Mouse (Mus musculus) lung, postnatal 0 days (tissue): ENCODE results near the gene Gm11236. TPM values are rescaled to one million over a fixed set of nuclear protein-coding genes. Genes with fewer than 3 reads are reported as not detected.
"Not testable (repeated sequence)": the region's sequence is repeated elsewhere in the genome, so short reads cannot be mapped to it uniquely, and the experiment has no call there.

ENCODE experiments used
- ATAC-seq: fragments of 200-750 bp; cut with Nextera tagmentation; 2 replicates; pipeline ENCODE4 v1.8.0; 2017; ENCODE audit warnings: moderate library complexity
- DNase-seq: peaks from one replicate; pipeline ENCODE4 v3.0.0-alpha.2; 2016; ENCODE audit warnings: low spot score
- H3K27ac ChIP-seq: fragments of 300-500 bp; sonication (generic); 2 replicates; pipeline ENCODE4 v1.5.1; 2014; ENCODE audit warnings: antibody characterized with exemption, mild to moderate bottlenecking, low read length, mixed read lengths
- H3K27me3 ChIP-seq: fragments of 300-500 bp; sonication (generic); replicated peaks from 2 replicates; pipeline ENCODE4 v1.6.1; 2014; ENCODE audit warnings: low read length, mixed read lengths; ENCODE audit not compliant: insufficient read depth
- H3K36me3 ChIP-seq: fragments of 300-500 bp; sonication (generic); 2 replicates; pipeline ENCODE4 v1.6.1; 2014; ENCODE audit warnings: low read length, mixed read lengths; ENCODE audit not compliant: insufficient read depth
- H3K4me1 ChIP-seq: fragments of 300-500 bp; sonication (generic); 2 replicates; pipeline ENCODE4 v1.6.1; 2014; ENCODE audit warnings: antibody characterized with exemption, low read depth, low read length, mixed read lengths; ENCODE audit not compliant: insufficient read depth
- H3K4me2 ChIP-seq: fragments of 300-500 bp; sonication (generic); replicated peaks from 2 replicates; pipeline ENCODE4 v1.6.1; 2014; ENCODE audit warnings: low read depth, mild to moderate bottlenecking, low read length, moderate library complexity, mixed read lengths
- H3K4me3 ChIP-seq: fragments of 300-500 bp; sonication (generic); 2 replicates; pipeline ENCODE4 v1.5.1; 2014; ENCODE audit warnings: low read depth, low read length
- H3K9ac ChIP-seq: fragments of 300-500 bp; sonication (generic); replicated peaks from 2 replicates; pipeline ENCODE4 v1.6.1; 2014; ENCODE audit warnings: low read depth, mild to moderate bottlenecking
- H3K9me3 ChIP-seq: fragments of 300-500 bp; sonication (generic); 2 replicates; pipeline ENCODE4 v1.6.1; 2016; ENCODE audit warnings: low read length, mixed read lengths
- CTCF ChIP-seq: IDR thresholded peaks from 2 replicates; pipeline ENCODE4 v1.5.1; 2016; ENCODE audit warnings: antibody characterized with exemption, mild to moderate bottlenecking
- EP300 ChIP-seq: IDR thresholded peaks from 2 replicates; pipeline ENCODE4 v1.6.1; 2016; ENCODE audit warnings: antibody characterized with exemption, mild to moderate bottlenecking, control low read depth
- WGBS: fragments of 180-500 bp; shearing (Covaris S2); extraction: QIAGEN DNeasy Blood & Tissue Kit; methylation state at CpG from one replicate; pipeline ENCODE4 v1.1.7; 2014; 5-methylcytosine and 5-hydroxymethylcytosine counted together
- polyA plus RNA-seq: library from polyadenylated mRNA; unstranded; fragments of >200 nt; fragmentation: Nextera tagmentation; extraction: Ambion mirVana; gene quantifications from 2 replicates; pipeline ENCODE4 v1.2.1, GENCODE M21; 2015

The Gm11236 gene
- polyA plus RNA-seq, result not detected in 2 replicates

GRCm38 (mm10) chr4:73637821-73638220 lies at the start of gene Gm11236:
Gene Gm11236, plus strand, starts transcription at chr4:73638121.
- no CpG with 5 or more reads among the region's 4 CpGs for WGBS
- not testable (repeated sequence) for H3K4me2 ChIP-seq, H3K9ac ChIP-seq, H3K4me3 ChIP-seq, H3K9me3 ChIP-seq, ATAC-seq, H3K36me3 ChIP-seq, H3K27ac ChIP-seq, H3K27me3 ChIP-seq, H3K4me1 ChIP-seq, DNase-seq

- Histone ChIP-seq H3K4me2 (no peak overlapping the region), H3K9ac (no peak overlapping the region), H3K36me3 (no peaks in the 10 kb centered on the region), H3K4me3 (no peak overlapping the region), H3K27ac (no peak overlapping the region), H3K27me3 (no peaks in the 10 kb centered on the region), H3K9me3 (no peaks in the 10 kb centered on the region), H3K4me1 (no peaks in the 10 kb centered on the region)
- DNase-seq (peak; percentile 11), ATAC-seq (no peak)
- no peak for TF ChIP-seq EP300
- TF ChIP-seq CTCF, result peak; percentile 54
- 4% methylated on average over 3 of the region's 3 CpGs for WGBS
Measured at GRCm38 (mm10) chr4:73599248-73599647, 38.7 kb upstream of the Gm11236 start.

- H3K4me2 ChIP-seq, DNase-seq, H3K4me1 ChIP-seq, H3K9ac ChIP-seq, H3K36me3 ChIP-seq, ATAC-seq, H3K27ac ChIP-seq, H3K4me3 ChIP-seq, H3K27me3 ChIP-seq, H3K9me3 ChIP-seq: not testable (repeated sequence)
- no CpG with 5 or more reads among the region's 3 CpGs for WGBS
Measured at GRCm38 (mm10) chr4:73607581-73607980, 30.3 kb upstream of the Gm11236 start, which contains the start of gene Gm11238. Gene Gm11238, plus strand, starts transcription at chr4:73607881.

GRCm38 (mm10) chr4:73622684-73623083 lies 15.2 kb upstream of the Gm11236 start, which contains the start of gene Gm11237:
Gene Gm11237, plus strand, starts transcription at chr4:73622984.
- not testable (repeated sequence) for H3K4me2 ChIP-seq, H3K9me3 ChIP-seq, ATAC-seq, H3K4me1 ChIP-seq, H3K9ac ChIP-seq, H3K4me3 ChIP-seq, H3K27me3 ChIP-seq, H3K27ac ChIP-seq, DNase-seq, H3K36me3 ChIP-seq
- WGBS, result no CpG with 5 or more reads among the region's 3 CpGs

GRCm38 (mm10) chr4:73661864-73662263 lies 23.9 kb downstream of the Gm11236 start:
- H3K4me2 ChIP-seq, H3K36me3 ChIP-seq, H3K27me3 ChIP-seq, H3K4me3 ChIP-seq, H3K9ac ChIP-seq, H3K27ac ChIP-seq, DNase-seq, ATAC-seq, H3K9me3 ChIP-seq, H3K4me1 ChIP-seq: not testable (repeated sequence)
- 71% methylated on average over 4 of the region's 4 CpGs for WGBS

- DNase-seq, H3K9ac ChIP-seq, H3K9me3 ChIP-seq, H3K36me3 ChIP-seq, H3K27me3 ChIP-seq, ATAC-seq, H3K4me1 ChIP-seq, H3K4me2 ChIP-seq, H3K4me3 ChIP-seq, H3K27ac ChIP-seq: not testable (repeated sequence)
- no CpG with 5 or more reads among the region's 4 CpGs for WGBS
Measured at GRCm38 (mm10) chr4:73668054-73668453, 30.1 kb downstream of the Gm11236 start, which contains the start of gene Gm11239. Gene Gm11239, plus strand, starts transcription at chr4:73668354.

GRCm38 (mm10) chr4:73683216-73683615 lies 45.3 kb downstream of the Gm11236 start, which contains the start of gene Gm428:
Gene Gm428, plus strand, starts transcription at chr4:73683516.
- not testable (repeated sequence) for H3K9me3 ChIP-seq, H3K27me3 ChIP-seq, H3K4me2 ChIP-seq, H3K4me3 ChIP-seq, H3K36me3 ChIP-seq, H3K4me1 ChIP-seq, DNase-seq, H3K9ac ChIP-seq, ATAC-seq, H3K27ac ChIP-seq
- no CpG with 5 or more reads among the region's 4 CpGs for WGBS

Other genes starting within 250 kb of the Gm11236 start
- gene Gm11487, start 233.0 kb upstream of the Gm11236 start, polyA plus RNA-seq, result not detected in 2 replicates
- not detected in 2 replicates for gene Gm11238, start 30.2 kb upstream of the Gm11236 start, polyA plus RNA-seq
- gene Gm11237, start 15.1 kb upstream of the Gm11236 start, polyA plus RNA-seq, result not detected in 2 replicates
- not detected in 2 replicates for gene Gm11239, start 30.2 kb downstream of the Gm11236 start, polyA plus RNA-seq
- not detected in 2 replicates for gene Gm428, start 45.4 kb downstream of the Gm11236 start, polyA plus RNA-seq
- 3.4 and 4.1 TPM in 2 replicates for gene Rasef, start 152.9 kb downstream of the Gm11236 start, polyA plus RNA-seq
- gene Gm11758, start 238.1 kb downstream of the Gm11236 start, polyA plus RNA-seq, result not detected in 2 replicates